Mouse (Mus musculus) monocyte, adult 5-6 weeks (primary cell): ENCODE results near the gene Wipf3. TPM values are rescaled to one million over a fixed set of nuclear protein-coding genes. Genes with fewer than 3 reads are reported as not detected.

Experiments used
- ATAC-seq: fragments of 153-309, 156-312 bp; replicated peaks from 2 replicates; pipeline ENCODE4 v1.8.0; 2017; ENCODE audit warnings: mild to moderate bottlenecking; ENCODE audit not compliant: low TSS enrichment, insufficient number of reproducible peaks, severe bottlenecking, poor library complexity, low FRiP score
- total RNA-seq: library from RNA; stranded (forward); fragments of 200-1000, 200-491, 200-594 nt; gene quantifications from 3 replicates; pipeline ENCODE4 v1.2.3, GENCODE M21; 2017

Gene Wipf3
- not detected in 3 replicates for total RNA-seq

- ATAC-seq: no peak
Observed at GRCm38 (mm10) chr6:54429447-54430194, at the start of gene Wipf3. Gene Wipf3 (plus strand): TSS chr6:54429603.

GRCm38 (mm10) chr6:54382636-54383035 is 46.8 kb upstream of the Wipf3 start:
- no peak for ATAC-seq

GRCm38 (mm10) chr6:54383893-54384524 is 45.4 kb upstream of the Wipf3 start:
- ATAC-seq: no peak

- ATAC-seq: no peak
Observed at GRCm38 (mm10) chr6:54384777-54385176, 44.6 kb upstream of the Wipf3 start.

- ATAC-seq: no peak
Observed at GRCm38 (mm10) chr6:54386429-54386828, 43.0 kb upstream of the Wipf3 start.

- no peak for ATAC-seq
Observed at GRCm38 (mm10) chr6:54387044-54387443, 42.4 kb upstream of the Wipf3 start.

- no peak for ATAC-seq
Observed at GRCm38 (mm10) chr6:54387751-54388150, 41.7 kb upstream of the Wipf3 start.

- no peak for ATAC-seq
Observed at GRCm38 (mm10) chr6:54388690-54389275, 40.6 kb upstream of the Wipf3 start.

- ATAC-seq: no peak
Observed at GRCm38 (mm10) chr6:54391765-54392164, 37.6 kb upstream of the Wipf3 start.

GRCm38 (mm10) chr6:54393886-54394285 is 35.5 kb upstream of the Wipf3 start:
- ATAC-seq: no peak

- no peak for ATAC-seq
Observed at GRCm38 (mm10) chr6:54399194-54399923, 30.0 kb upstream of the Wipf3 start.

- ATAC-seq: no peak
Observed at GRCm38 (mm10) chr6:54401503-54401902, 27.9 kb upstream of the Wipf3 start.

GRCm38 (mm10) chr6:54404916-54405315 is 24.5 kb upstream of the Wipf3 start:
- ATAC-seq: no peak

- ATAC-seq: no peak
Observed at GRCm38 (mm10) chr6:54406116-54406515, 23.3 kb upstream of the Wipf3 start.

- ATAC-seq: no peak
Observed at GRCm38 (mm10) chr6:54409271-54409670, 20.1 kb upstream of the Wipf3 start.

GRCm38 (mm10) chr6:54410451-54410850 is 19.0 kb upstream of the Wipf3 start:
- ATAC-seq: no peak

- ATAC-seq: no peak
Observed at GRCm38 (mm10) chr6:54411591-54411990, 17.8 kb upstream of the Wipf3 start.

GRCm38 (mm10) chr6:54412879-54413278 is 16.5 kb upstream of the Wipf3 start:
- no peak for ATAC-seq

GRCm38 (mm10) chr6:54425230-54425629 is 4.2 kb upstream of the Wipf3 start:
- no peak for ATAC-seq
